Mouse (Mus musculus) gastrocnemius, postnatal 14 days (tissue): ENCODE measurements around the gene Cx3cr1. TPM values are rescaled to one million over a fixed set of nuclear protein-coding genes. Genes with fewer than 3 reads are reported as not detected.
A peak's percentile ranks its signal among the peaks of the same experiment; 100 is the strongest.

Source experiments
- DNase-seq: peaks from one replicate; pipeline ENCODE4 v3.0.0; 2021; ENCODE audit warnings: mixed read lengths
- intact Hi-C: fragments of 180-260 bp; cut with DNase I; formaldehyde crosslinking; loops from one replicate; pipeline ENCODE4 v1.15.1; 2025; ENCODE audit warnings: low total_unique reads
- total RNA-seq, 2 experiments: library from RNA; stranded (reverse); gene quantifications; 2 replicates each; pipeline ENCODE4 v1.2.3; 2021

Gene Cx3cr1
- total RNA-seq, 2 experiments from 2014 or later: 0.91 to 1.9 TPM

GRCm38 (mm10) chr9:119923462-119923861 lies 146.2 kb downstream of the Cx3cr1 start:
- intact Hi-C loops: no loop called here
- DNase-seq: no peak

- no peak for DNase-seq
- intact Hi-C loops: no loop called here
These were observed 149.8 kb downstream of the Cx3cr1 start for GRCm38 (mm10) chr9:119919858-119920257.

GRCm38 (mm10) chr9:119913087-119913838 lies 156.4 kb downstream of the Cx3cr1 start:
- no peak for DNase-seq
- intact Hi-C loops: no loop called here

GRCm38 (mm10) chr9:119909931-119910330 lies 159.7 kb downstream of the Cx3cr1 start:
- intact Hi-C loops: no loop called here
- DNase-seq: no peak

GRCm38 (mm10) chr9:119908708-119909107 lies 161.0 kb downstream of the Cx3cr1 start:
- intact Hi-C loops: no loop called here
- no peak for DNase-seq

- intact Hi-C loops: no loop called here
- no peak for DNase-seq
These were observed 167.1 kb downstream of the Cx3cr1 start for GRCm38 (mm10) chr9:119902410-119903151.

- intact Hi-C loops: no loop called here
- no peak for DNase-seq
These were observed 170.2 kb downstream of the Cx3cr1 start for GRCm38 (mm10) chr9:119899446-119899845.

GRCm38 (mm10) chr9:119895040-119895721 lies 174.5 kb downstream of the Cx3cr1 start:
- DNase-seq: peak; percentile 21
- intact Hi-C loops: no loop called here

- intact Hi-C loops: no loop called here
- DNase-seq: peak; percentile 97
These were observed 175.2 kb downstream of the Cx3cr1 start, which contains the start of gene Wdr48 for GRCm38 (mm10) chr9:119894339-119895009. Wdr48 (plus strand) TSS chr9:119894878.

- DNase-seq: no peak
- intact Hi-C loops: no loop called here
These were observed 175.8 kb downstream of the Cx3cr1 start for GRCm38 (mm10) chr9:119893881-119894280.

- intact Hi-C loops: no loop called here
- DNase-seq: no peak
These were observed 179.0 kb downstream of the Cx3cr1 start for GRCm38 (mm10) chr9:119890692-119891091.

GRCm38 (mm10) chr9:119889446-119889845 lies 180.2 kb downstream of the Cx3cr1 start:
- no peak for DNase-seq
- intact Hi-C loops: loop anchor here (10.0 kb wide), 1 partner anchor 95 kb away; no protein-coding TSS in a partner anchor

- intact Hi-C loops: loop anchor here (10.0 kb wide), 1 partner anchor 94 kb away; no protein-coding TSS in a partner anchor
- no peak for DNase-seq
These were observed 180.8 kb downstream of the Cx3cr1 start for GRCm38 (mm10) chr9:119888843-119889246.

GRCm38 (mm10) chr9:119887144-119887901 lies 182.4 kb downstream of the Cx3cr1 start:
- no peak for DNase-seq
- intact Hi-C loops: loop anchor here (10.0 kb wide), 1 partner anchor 93 kb away; no protein-coding TSS in a partner anchor

GRCm38 (mm10) chr9:119854170-119854569 lies 215.5 kb downstream of the Cx3cr1 start:
- intact Hi-C loops: no loop called here
- no peak for DNase-seq

GRCm38 (mm10) chr9:119853071-119853846 lies 216.4 kb downstream of the Cx3cr1 start:
- intact Hi-C loops: no loop called here
- DNase-seq: no peak

- intact Hi-C loops: no loop called here
These were observed 217.2 kb downstream of the Cx3cr1 start for GRCm38 (mm10) chr9:119852347-119853030.

More at GRCm38 (mm10) chr9:119852347-119853030, 217.2 kb downstream of the Cx3cr1 start:
- DNase-seq: no peak
